Mouse (Mus musculus): ENCODE data around the gene Tgfbr2. TPM values are rescaled to one million over a fixed set of nuclear protein-coding genes. Genes with fewer than 3 reads are reported as not detected.
"Not testable (repeated sequence)": the region's sequence is repeated elsewhere in the genome, so short reads cannot be mapped to it uniquely, and the experiment has no call there.

Gene Tgfbr2
- polyA plus RNA-seq, 1 experiment from 2014 or later: 14.1 TPM

DNA sequence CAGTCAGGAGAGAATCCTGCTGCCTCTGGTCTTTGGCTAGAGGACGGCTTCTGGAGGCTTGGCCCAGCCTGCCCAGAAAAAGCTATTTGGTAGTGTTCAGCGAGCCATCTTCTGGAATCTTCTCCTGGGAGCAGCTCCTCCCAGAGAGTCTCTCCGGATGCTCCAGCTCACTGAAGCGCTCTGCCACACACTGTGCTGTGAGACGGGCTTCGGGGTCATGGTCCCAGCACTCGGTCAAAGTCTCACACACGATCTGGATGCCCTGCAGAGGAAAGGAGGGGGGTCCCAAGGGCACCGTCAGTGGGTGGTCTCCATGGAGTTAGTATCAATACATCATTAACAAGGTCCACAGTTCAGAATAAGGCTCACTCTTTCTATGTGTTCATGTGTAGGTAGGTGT, 84.9 kb downstream of the Tgfbr2 start:
- Histone ChIP-seq H3K4me3 (no peak overlapping the region), H3K36me3 (peaks cover 29% of the 10 kb centered on the region), H3K9me3 (replicated peaks) (no peaks in the 10 kb centered on the region), H3K4me1 (peaks cover 13% of the 10 kb centered on the region), H3K27ac (no peak overlapping the region), H3K27me3 (ENCODE audit: low read depth, poor library complexity, severe bottlenecking) (no peaks in the 10 kb centered on the region)
- DNase-seq (ENCODE audit: low spot score): no peak
- 90% methylated on average over 9 of the region's 9 CpGs for WGBS

- H3K36me3 ChIP-seq: peaks cover 29% of the 10 kb centered on the region
- H3K27ac ChIP-seq: no peak overlapping the region
- no peaks in the 10 kb centered on the region for H3K9me3 ChIP-seq (replicated peaks)
- H3K4me3 ChIP-seq: no peak overlapping the region
- 92% methylated on average over 9 of the region's 9 CpGs for WGBS
- H3K27me3 ChIP-seq (ENCODE audit: low read depth, poor library complexity, severe bottlenecking): no peaks in the 10 kb centered on the region
- peaks cover 13% of the 10 kb centered on the region for H3K4me1 ChIP-seq
- DNase-seq (ENCODE audit: low spot score): no peak
Observed at GRCm38 (mm10) chr9:116088912-116089311, 86.2 kb downstream of the Tgfbr2 start.

- Histone ChIP-seq H3K4me3 (no peak overlapping the region), H3K4me1 (peaks cover 12% of the 10 kb centered on the region), H3K27ac (no peak overlapping the region), H3K27me3 (ENCODE audit: low read depth, poor library complexity, severe bottlenecking) (no peaks in the 10 kb centered on the region), H3K9me3 (replicated peaks) (no peaks in the 10 kb centered on the region), H3K36me3 (peaks cover 28% of the 10 kb centered on the region)
- peak; percentile 79 for DNase-seq (ENCODE audit: low spot score)
- 35% methylated on average over 5 of the region's 5 CpGs for WGBS
Observed at GRCm38 (mm10) chr9:116087880-116088279, 87.3 kb downstream of the Tgfbr2 start.

- Histone ChIP-seq H3K27ac (no peak overlapping the region), H3K36me3 (peaks cover 22% of the 10 kb centered on the region), H3K9me3 (replicated peaks) (no peaks in the 10 kb centered on the region), H3K27me3 (ENCODE audit: low read depth, poor library complexity, severe bottlenecking) (no peaks in the 10 kb centered on the region), H3K4me1 (peaks cover 6% of the 10 kb centered on the region), H3K4me3 (no peak overlapping the region)
- 96% methylated on average over 5 of the region's 5 CpGs for WGBS
- no peak for DNase-seq (ENCODE audit: low spot score)
Observed at GRCm38 (mm10) chr9:116087263-116087662, 87.9 kb downstream of the Tgfbr2 start.

DNA sequence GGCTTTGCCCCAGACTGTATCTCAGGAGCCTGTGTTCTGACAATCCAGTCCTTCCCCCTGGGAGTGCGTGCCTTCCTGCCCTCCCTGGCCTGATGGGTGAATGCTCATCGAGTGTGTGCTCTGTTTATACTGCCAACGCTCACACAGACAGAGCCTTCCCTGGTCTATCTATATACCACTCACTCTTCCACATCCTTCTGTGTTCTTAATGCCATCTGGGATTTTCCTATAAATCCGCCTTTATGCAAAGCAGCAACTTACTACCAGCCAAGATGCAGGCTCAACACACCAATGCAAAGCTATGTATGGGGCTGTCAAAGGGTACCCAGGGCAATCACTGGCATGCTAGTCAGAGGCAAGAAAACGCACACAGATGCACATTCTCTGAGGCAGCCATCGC, 89.2 kb downstream of the Tgfbr2 start:
- 87% methylated on average over 6 of the region's 6 CpGs for WGBS
- no peak overlapping the region for H3K27ac ChIP-seq
- peaks cover 19% of the 10 kb centered on the region for H3K36me3 ChIP-seq
- no peaks in the 10 kb centered on the region for H3K9me3 ChIP-seq (replicated peaks)
- DNase-seq (ENCODE audit: low spot score): no peak
- H3K4me3 ChIP-seq: no peak overlapping the region
- H3K4me1 ChIP-seq: no peaks in the 10 kb centered on the region
- no peaks in the 10 kb centered on the region for H3K27me3 ChIP-seq (ENCODE audit: low read depth, poor library complexity, severe bottlenecking)

GRCm38 (mm10) chr9:116084324-116084931, 90.7 kb downstream of the Tgfbr2 start:
- Histone ChIP-seq H3K27me3 (ENCODE audit: low read depth, poor library complexity, severe bottlenecking) (no peaks in the 10 kb centered on the region), H3K27ac (no peak overlapping the region), H3K4me3 (no peak overlapping the region), H3K9me3 (replicated peaks) (no peaks in the 10 kb centered on the region), H3K36me3 (peaks cover 4% of the 10 kb centered on the region), H3K4me1 (no peaks in the 10 kb centered on the region)
- no peak for DNase-seq (ENCODE audit: low spot score)
- WGBS: 92% methylated on average over 12 of the region's 12 CpGs

DNA sequence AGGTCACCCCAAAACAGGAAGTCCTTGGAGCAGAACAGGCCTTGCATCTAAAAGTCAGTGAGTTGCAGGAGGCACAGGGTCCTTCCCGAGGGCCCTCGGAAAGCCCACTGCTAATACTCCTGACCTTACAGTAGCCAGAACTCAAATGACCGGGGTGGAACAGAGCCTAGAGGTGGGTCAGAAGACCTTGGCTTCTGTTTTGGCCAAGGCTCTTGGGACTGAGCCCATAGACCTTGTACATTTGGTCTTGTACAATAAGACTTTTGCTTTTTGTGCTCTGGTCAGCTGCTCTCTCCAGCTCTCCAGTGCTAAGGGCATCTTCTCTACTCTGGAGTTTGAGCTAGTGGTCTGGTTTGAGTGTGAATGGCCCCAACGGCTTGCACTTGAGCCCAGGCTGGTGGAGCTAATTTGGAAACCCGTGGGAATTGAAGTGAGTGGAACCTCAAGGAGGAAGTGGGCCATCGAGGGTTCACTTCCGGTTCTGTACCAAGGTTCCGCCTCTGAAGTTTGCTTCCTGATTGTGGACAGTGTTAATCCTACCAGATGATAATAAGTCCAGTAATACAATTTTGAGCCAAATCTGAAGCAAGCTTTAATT, 91.3 kb downstream of the Tgfbr2 start:
- H3K4me1 ChIP-seq: no peaks in the 10 kb centered on the region
- no peak overlapping the region for H3K4me3 ChIP-seq
- no peaks in the 10 kb centered on the region for H3K9me3 ChIP-seq (replicated peaks)
- H3K27me3 ChIP-seq (ENCODE audit: low read depth, poor library complexity, severe bottlenecking): no peaks in the 10 kb centered on the region
- H3K27ac ChIP-seq: no peak overlapping the region
- WGBS: 91% methylated on average over 8 of the region's 8 CpGs
- H3K36me3 ChIP-seq: peaks cover under 1% of the 10 kb centered on the region; the same call in 1 of the 2 replicates
- no peak for DNase-seq (ENCODE audit: low spot score)

DNA sequence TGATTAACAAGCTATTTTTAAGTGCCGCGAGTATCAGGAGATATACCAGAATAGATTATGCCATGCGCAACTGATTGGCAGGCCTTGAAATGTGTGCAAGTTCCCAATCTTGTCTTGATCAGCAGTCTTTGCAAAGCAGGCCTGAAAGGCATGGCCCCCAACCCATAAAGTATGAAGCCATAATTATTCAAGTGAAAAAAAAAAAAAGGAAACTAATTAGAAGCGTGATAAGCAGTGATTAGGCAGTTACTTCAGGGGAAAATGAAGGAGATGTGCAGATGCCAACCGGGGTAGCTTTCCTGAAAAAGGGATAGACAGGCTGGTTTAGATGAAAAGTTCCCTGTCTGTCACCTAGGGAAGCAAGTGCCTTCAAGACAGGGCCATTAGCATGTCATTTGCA, 91.9 kb downstream of the Tgfbr2 start:
- no peaks in the 10 kb centered on the region for H3K27me3 ChIP-seq (ENCODE audit: low read depth, poor library complexity, severe bottlenecking)
- H3K4me1 ChIP-seq: no peaks in the 10 kb centered on the region
- no peak for DNase-seq (ENCODE audit: low spot score)
- WGBS: 90% methylated on average over 5 of the region's 5 CpGs
- H3K27ac ChIP-seq: no peak overlapping the region
- H3K36me3 ChIP-seq: no peaks in the 10 kb centered on the region
- no peaks in the 10 kb centered on the region for H3K9me3 ChIP-seq (replicated peaks)
- no peak overlapping the region for H3K4me3 ChIP-seq

DNA sequence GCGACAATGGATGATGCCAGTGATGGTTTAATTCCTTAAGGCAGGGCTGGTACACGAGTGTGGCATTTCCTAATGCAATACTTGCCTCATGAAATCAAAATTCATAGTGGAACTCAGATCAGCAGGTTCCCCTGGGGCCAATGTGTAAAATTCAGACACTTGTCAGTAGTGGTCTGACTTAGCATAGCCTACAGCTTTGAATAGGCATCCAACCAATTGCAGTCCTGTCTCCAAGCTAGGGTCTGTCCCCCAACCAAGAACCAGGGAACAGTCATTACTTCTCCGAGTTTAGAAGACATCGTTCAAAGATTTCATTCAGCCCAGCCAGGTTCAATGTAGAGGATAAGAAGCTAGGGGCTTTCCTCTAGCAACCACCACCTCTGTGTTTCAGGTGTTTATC, 93.4 kb downstream of the Tgfbr2 start:
- Histone ChIP-seq H3K27ac (no peak overlapping the region), H3K4me3 (no peak overlapping the region), H3K4me1 (no peaks in the 10 kb centered on the region), H3K9me3 (replicated peaks) (no peaks in the 10 kb centered on the region), H3K27me3 (ENCODE audit: low read depth, poor library complexity, severe bottlenecking) (no peaks in the 10 kb centered on the region), H3K36me3 (no peaks in the 10 kb centered on the region)
- 95% methylated on average over 4 of the region's 4 CpGs for WGBS
- DNase-seq (ENCODE audit: low spot score): no peak

DNA sequence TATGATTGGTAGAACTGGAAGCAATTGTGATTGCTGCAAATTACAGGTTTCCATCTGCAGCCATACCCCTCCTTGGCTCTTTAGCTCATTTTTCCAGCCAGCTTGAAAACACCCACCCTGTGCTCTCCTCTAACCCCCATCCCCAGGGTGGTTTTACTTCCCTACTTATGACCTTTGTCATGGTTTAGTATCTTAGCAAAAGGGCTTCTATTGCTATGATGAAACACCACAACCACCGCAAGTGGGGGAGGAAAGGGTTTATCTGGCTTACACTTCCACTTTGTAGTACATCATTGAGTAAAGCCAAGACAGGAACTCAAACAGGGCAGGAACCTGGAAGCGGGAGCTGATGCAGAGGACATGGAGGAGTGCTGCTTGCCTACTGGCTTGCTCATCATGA, 97.7 kb downstream of the Tgfbr2 start:
- no peaks in the 10 kb centered on the region for H3K36me3 ChIP-seq
- no peak for DNase-seq (ENCODE audit: low spot score)
- no peaks in the 10 kb centered on the region for H3K9me3 ChIP-seq (replicated peaks)
- WGBS: 95% methylated on average over 2 of the region's 2 CpGs
- H3K4me1 ChIP-seq: no peaks in the 10 kb centered on the region
- no peaks in the 10 kb centered on the region for H3K27me3 ChIP-seq (ENCODE audit: low read depth, poor library complexity, severe bottlenecking)
- H3K27ac ChIP-seq: no peak overlapping the region
- no peak overlapping the region for H3K4me3 ChIP-seq

- Histone ChIP-seq H3K9me3 (replicated peaks) (no peaks in the 10 kb centered on the region), H3K27ac (no peak overlapping the region), H3K4me3 (no peak overlapping the region), H3K36me3 (no peaks in the 10 kb centered on the region), H3K4me1 (no peaks in the 10 kb centered on the region), H3K27me3 (ENCODE audit: low read depth, poor library complexity, severe bottlenecking) (no peaks in the 10 kb centered on the region)
- no peak for DNase-seq (ENCODE audit: low spot score)
- 74% methylated on average over 2 of the region's 2 CpGs for WGBS
Observed at GRCm38 (mm10) chr9:116076946-116077345, 98.2 kb downstream of the Tgfbr2 start.

DNA sequence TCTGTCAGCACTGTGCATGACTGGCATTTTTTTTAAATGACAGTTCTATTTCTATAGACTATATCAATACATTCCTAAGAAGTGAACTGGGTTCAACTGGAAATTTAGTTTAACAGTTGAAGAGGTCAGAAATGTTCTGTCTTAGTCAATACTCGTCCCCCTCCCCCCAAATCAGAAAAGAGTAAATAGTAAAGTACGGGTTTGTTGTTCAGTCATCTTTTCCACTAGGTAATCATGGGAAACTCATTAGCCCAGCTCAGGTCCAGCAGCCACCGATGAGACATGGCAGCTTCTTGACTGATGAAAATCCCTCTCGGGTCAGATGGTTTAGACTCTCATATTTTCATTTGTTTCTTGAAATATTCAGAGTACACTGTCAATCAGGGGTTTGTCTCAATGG, 99.0 kb downstream of the Tgfbr2 start:
- no peaks in the 10 kb centered on the region for H3K9me3 ChIP-seq (replicated peaks)
- WGBS: 86% methylated on average over 4 of the region's 4 CpGs
- no peak overlapping the region for H3K4me3 ChIP-seq
- no peak overlapping the region for H3K27ac ChIP-seq
- no peak for DNase-seq (ENCODE audit: low spot score)
- no peaks in the 10 kb centered on the region for H3K36me3 ChIP-seq
- H3K4me1 ChIP-seq: no peaks in the 10 kb centered on the region
- H3K27me3 ChIP-seq (ENCODE audit: low read depth, poor library complexity, severe bottlenecking): no peaks in the 10 kb centered on the region

GRCm38 (mm10) chr9:116071561-116071960, 103.6 kb downstream of the Tgfbr2 start:
- DNase-seq (ENCODE audit: low spot score); H3K27ac ChIP-seq; H3K4me3 ChIP-seq; H3K27me3 ChIP-seq (ENCODE audit: low read depth, poor library complexity, severe bottlenecking); H3K36me3 ChIP-seq; H3K9me3 ChIP-seq (replicated peaks); H3K4me1 ChIP-seq: not testable (repeated sequence)
- 96% methylated on average over 1 of the region's 1 CpGs for WGBS

- no peak overlapping the region for H3K4me3 ChIP-seq
- no peaks in the 10 kb centered on the region for H3K27me3 ChIP-seq (ENCODE audit: low read depth, poor library complexity, severe bottlenecking)
Observed at GRCm38 (mm10) chr9:116064774-116065173, 110.4 kb downstream of the Tgfbr2 start.

More at GRCm38 (mm10) chr9:116064774-116065173, 110.4 kb downstream of the Tgfbr2 start:
- Histone ChIP-seq H3K36me3 (no peaks in the 10 kb centered on the region), H3K9me3 (replicated peaks) (no peaks in the 10 kb centered on the region), H3K27ac (no peak overlapping the region), H3K4me1 (no peaks in the 10 kb centered on the region)
- 92% methylated on average over 17 of the region's 17 CpGs for WGBS
- no peak for DNase-seq (ENCODE audit: low spot score)

Data from limb, embryonic 10.5 days (tissue).